Mouse (Mus musculus) layer of hippocampus, postnatal 14 days (tissue): Measurements from ENCODE around the gene Rab3gap1. TPM values are rescaled to one million over a fixed set of nuclear protein-coding genes. Genes with fewer than 3 reads are reported as not detected.

Source experiments
- DNase-seq, 2 experiments: peaks; one replicate each; pipeline ENCODE4 v3.0.0; 2021 to 2022; ENCODE audit warnings: low spot score in 2 of 2, mixed read lengths in 1 of 2
- total RNA-seq, 2 experiments: library from RNA; stranded (reverse); gene quantifications; 2 replicates each; pipeline ENCODE4 v1.2.3; 2021

The Rab3gap1 gene
- total RNA-seq, 2 experiments from 2014 or later = 56.9 to 63.0 TPM

DNA sequence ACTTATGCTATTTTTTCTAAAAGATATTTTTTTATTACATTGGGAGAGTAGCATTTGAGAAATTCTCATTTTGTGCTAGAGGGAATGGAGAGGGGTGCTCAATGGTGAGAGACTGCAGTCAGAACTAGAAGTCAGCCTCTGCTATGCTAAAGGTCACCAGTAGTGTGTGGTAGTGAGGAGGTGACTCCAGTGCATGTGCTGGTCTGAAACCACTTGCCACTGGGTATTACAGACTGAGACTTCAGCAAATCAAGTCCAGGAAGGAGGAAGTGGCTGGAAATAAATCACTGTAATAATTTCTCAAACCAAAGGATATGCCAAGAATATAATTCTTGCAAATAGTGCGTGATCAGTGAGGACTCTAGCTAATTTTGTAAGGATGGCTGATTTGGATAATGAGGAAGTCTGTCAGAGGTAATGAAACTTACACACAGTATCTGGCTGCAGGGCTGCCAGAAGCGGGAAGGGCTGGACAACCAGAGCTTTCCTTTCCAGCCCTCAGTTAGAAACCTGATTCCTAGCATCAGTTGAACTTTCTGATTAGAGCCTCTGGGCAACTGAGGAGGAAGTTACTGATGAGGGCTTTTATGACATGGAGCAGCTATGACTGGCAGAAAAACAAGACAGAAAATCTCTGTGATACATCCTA lies 112.5 kb downstream of the Rab3gap1 start:
- no peak for DNase-seq

DNA sequence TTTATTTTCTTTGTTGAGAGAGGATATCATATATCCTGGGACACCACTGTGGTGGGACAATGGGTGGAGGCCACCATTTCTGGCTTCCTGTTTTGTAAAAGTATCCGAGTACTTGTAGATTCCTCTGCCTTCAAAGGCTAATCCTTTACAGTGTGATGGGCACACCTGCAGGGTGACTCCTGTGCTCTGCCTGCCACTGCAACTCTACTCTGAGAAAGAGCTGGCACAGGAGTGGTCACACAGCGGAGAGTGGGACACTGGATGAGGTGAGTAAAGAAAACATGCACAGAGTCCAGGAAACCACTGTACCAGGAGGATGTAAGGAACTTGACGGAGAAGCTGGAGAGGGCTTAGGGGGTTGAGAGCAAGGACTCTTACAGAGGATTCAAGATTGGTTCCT lies 113.7 kb downstream of the Rab3gap1 start:
- no peak for DNase-seq

DNA sequence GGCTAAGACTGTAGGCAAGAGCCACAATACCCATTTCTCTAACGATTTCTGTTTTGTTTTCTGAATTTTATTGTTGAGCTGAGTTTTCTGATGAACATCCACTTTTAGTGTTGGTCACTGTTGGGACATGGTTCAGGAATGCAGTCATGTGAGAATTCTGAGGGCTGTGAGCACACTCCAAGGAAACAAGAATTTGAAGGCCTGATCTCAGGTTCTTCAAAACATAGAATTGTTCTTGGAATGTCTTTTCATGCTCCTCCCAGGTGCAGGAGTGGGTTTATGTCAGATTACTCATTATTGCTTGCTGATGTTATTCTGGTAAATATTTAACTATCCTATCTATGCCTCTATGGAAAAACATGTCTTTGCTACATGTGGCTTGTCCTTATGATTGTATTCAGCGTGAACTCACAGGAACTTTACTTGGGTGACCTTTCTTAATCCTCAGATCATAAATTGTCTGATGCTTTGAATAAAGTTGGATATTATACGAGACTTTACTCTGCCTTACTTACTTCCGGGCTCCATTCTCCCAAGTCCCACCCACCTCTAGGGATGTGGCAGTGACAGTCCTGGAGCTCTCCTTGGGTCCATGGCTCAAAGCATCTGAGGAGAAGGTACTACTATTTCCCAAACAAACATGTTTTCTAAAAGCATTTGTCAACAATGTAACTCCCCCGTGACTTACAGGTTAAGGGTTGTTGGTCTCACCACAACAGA lies 114.9 kb downstream of the Rab3gap1 start:
- no peak for DNase-seq

DNA sequence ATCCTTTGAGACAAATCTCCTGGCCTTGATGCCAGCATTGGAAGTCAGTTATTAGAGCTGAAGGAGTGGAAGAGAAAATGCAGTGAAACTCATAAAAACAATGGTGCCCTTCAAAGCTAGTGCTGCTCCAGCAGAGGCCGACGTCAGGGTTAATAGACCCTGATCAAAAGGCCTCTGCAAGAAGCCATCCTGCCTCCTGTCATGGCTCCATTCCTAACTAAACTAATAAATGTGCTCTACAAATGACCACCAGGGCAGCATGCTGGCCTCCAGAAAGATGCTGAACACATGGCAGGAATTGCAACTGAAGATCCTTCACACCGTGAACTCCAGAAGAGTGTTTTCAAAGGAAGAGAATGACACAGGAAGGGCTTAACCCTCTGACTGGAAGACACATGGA lies 116.8 kb downstream of the Rab3gap1 start:
- no peak for DNase-seq

DNA sequence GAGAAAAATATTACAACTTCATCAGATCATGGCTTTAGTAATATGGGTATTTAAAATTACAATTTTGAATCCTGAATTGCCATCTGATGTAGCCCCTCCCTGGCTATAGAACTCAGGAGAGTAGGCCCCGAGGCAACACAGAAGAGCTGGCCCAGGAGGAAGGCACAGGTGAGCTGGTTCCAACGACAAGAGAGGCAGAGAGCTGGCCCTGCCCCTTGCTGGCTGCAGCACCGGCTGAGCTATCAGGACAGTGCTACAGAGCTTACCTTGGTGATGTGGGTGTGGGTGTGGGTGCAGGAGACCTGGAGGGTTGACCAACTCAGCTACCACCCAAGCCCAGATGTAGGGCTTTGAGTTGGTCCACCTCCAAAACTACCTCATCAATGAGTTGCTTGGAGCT lies 119.7 kb downstream of the Rab3gap1 start:
- DNase-seq = no peak

DNA sequence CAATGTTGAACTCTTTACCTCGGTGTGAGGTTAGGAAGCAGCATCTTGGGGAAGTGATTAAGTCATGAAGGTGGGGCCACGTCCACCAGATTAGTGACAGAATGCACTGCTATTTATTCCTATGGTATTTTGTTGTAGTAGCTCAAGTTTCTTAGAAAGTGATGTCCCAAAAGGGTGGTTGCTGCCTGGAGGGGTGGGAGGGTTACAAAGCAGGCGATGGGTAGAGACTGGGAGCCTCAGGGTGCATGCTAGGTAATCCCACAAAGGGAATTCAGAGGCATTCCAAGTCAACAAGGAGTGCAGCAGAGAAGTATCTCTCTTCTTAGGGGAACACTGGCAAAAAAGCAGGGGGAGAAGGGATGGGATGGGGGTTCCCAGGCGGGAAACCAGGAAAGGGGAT lies 120.8 kb downstream of the Rab3gap1 start:
- DNase-seq = no peak

DNA sequence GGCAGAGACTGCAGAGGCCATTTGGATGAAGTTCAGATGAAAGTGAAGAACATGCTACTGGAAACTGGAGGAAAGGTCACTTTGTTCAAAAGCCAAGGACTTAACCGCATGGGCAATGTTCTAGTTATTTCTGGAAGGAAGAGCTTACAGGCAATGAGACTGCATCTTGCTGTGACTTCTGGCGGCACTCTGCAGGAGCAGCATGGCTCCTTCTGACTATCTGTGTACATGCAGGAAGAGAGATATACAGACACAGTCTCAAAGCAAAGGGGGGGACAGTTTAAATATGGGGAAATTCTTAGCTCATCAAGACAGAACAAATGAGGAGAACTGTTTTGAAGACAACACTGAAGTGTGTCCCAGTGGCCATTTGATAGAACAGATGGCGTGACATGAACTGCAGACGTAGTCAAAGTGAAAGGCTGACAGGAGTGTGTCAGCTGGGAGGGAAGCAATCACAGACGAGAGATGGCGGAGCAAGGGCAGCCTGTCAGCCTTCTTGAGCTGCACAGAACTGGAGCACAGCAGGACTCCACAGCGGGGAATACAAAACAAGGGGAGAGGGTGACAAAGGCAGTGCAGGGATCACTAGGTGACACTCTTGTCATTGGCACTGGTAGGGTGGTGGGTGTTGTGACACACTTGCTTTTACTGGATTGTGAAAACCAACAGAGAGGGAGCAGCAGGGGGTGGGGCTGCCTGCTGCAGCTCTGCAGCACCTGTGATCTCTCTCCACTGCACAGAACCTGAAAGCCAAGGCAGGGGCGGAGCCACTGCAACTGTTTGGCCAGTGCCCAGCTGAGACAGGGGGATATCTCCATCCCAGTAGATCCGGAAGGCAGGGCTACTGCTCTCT lies 121.5 kb downstream of the Rab3gap1 start:
- DNase-seq = peak; percentile 20 to 39

Other genes with a start within 250 kb of the Rab3gap1 start
- gene Tmem163, start 189.2 kb upstream of the Rab3gap1 start, total RNA-seq = 10 to 100 TPM; 25.0 to 34.6 TPM
- gene Acmsd, start 139.4 kb upstream of the Rab3gap1 start, total RNA-seq = not detected
- gene Ccnt2, start 94.6 kb upstream of the Rab3gap1 start, total RNA-seq = 10 to 100 TPM; 52.0 to 54.7 TPM
- gene Map3k19, start 13.7 kb upstream of the Rab3gap1 start, total RNA-seq = 1 to 10 TPM; 4.6 TPM
- gene Zranb3, start 234.3 kb downstream of the Rab3gap1 start, total RNA-seq = 1 to 10 TPM; 7.9 to 9.7 TPM
- 100 to 1,000 TPM; 220 to 257 TPM for gene R3hdm1, start 234.5 kb downstream of the Rab3gap1 start, total RNA-seq